Mouse (Mus musculus): ENCODE measurements at regions not wholly inside any gene's neighbourhood (a gene's known extent, or its start where the extent isn't known, plus 50 kb on each side); places are given as distances from the start of the nearest gene placed in this dataset.

GRCm38 (mm10) chr9:27453476-27453875 lies 56.9 kb downstream of the Spata19 start:
- DNase-seq (ENCODE audit: low read depth, low spot score), result no peak
- Histone ChIP-seq H3K27me3 (ENCODE audit: control insufficient read depth, insufficient read depth, low read length, poor library complexity, severe bottlenecking) (no peaks in the 10 kb centered on the region), H3K36me3 (ENCODE audit: control insufficient read depth, insufficient read depth, low read length, poor library complexity, severe bottlenecking) (no peaks in the 10 kb centered on the region)

GRCm38 (mm10) chr9:27453924-27454652 lies 57.5 kb downstream of the Spata19 start:
- Histone ChIP-seq H3K36me3 (ENCODE audit: control insufficient read depth, insufficient read depth, low read length, poor library complexity, severe bottlenecking) (no peaks in the 10 kb centered on the region), H3K27me3 (ENCODE audit: control insufficient read depth, insufficient read depth, low read length, poor library complexity, severe bottlenecking) (no peaks in the 10 kb centered on the region)
- DNase-seq (ENCODE audit: low read depth, low spot score), result no peak

DNA sequence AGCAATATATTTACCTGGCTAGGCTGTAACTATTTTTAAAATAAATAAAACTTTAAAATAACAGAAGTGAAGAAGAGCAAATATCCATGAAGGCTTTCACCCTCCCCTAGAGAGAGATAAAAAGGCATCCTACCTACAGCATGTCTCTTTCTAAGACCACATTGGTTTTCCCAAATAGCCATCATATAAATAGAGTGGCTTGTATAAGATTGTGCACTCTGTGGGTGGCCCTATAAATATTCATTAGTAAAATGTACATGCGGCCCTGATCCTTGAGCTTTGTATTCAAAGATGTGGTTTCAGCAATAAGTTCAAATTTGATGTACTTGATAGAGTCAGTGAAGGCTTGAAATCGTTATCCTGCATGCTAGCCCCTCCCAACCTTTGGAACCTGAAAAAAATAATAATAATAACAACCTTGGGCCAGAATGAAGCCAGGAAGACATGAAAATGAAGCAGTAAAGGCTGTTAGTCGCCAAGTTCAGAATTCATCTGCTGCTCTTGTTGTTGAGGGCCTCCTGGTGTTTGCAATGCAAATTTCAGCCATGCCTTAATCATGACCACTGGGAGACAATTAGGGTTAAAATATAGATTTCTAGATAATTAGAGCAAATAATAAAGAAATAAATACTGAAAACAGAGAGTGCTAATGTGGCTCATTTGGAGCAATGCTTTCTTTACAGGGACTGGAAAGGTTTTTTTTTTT lies 61.9 kb downstream of the Spata19 start:
- no peak for DNase-seq (ENCODE audit: low read depth, low spot score)
- H3K27me3 ChIP-seq (ENCODE audit: control insufficient read depth, insufficient read depth, low read length, poor library complexity, severe bottlenecking), result no peaks in the 10 kb centered on the region
- no peaks in the 10 kb centered on the region for H3K36me3 ChIP-seq (ENCODE audit: control insufficient read depth, insufficient read depth, low read length, poor library complexity, severe bottlenecking)

DNA sequence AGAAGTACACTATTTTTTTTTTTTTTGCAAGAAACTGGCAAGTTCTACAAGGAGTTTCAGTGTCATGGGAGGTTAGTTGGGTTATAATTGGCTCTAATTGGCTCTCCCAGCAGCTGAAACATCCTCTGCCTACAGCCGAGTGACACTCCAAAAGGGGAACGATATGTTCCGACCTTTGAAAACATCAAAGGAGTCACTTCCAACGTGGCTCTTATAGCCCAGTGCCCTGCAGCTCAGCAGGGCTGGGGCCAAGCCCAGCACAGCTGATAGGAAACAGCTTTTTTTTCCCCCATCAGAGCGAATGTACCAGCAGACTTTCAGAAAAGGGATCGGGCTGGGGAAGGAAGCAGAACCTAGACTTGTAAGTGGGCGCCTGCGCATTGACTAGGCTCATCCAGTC lies 64.4 kb downstream of the Spata19 start:
- Histone ChIP-seq H3K36me3 (ENCODE audit: control insufficient read depth, insufficient read depth, low read length, poor library complexity, severe bottlenecking) (no peaks in the 10 kb centered on the region), H3K27me3 (ENCODE audit: control insufficient read depth, insufficient read depth, low read length, poor library complexity, severe bottlenecking) (no peaks in the 10 kb centered on the region)
- no peak for DNase-seq (ENCODE audit: low read depth, low spot score)

DNA sequence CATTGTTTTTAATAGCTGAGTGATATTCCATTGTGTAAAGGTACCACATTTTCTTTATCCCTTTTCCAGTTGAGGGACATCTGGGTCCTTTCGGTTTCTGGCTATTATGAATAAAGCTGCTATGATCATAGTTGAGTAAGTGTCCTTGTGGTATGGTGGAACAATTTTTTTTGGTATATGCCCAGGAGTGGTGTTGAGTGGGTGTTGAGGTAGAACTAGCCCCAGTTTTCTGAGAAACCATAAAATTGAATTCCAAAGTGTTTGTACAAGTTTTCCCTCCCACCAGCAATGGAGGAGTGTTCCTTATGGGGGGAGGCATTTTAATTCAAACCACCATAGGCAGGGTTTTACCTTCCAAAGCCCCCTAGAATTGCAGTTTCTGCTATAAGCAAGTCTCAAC lies 67.4 kb downstream of the Spata19 start:
- no peak for DNase-seq (ENCODE audit: low read depth, low spot score)
- H3K36me3 ChIP-seq (ENCODE audit: control insufficient read depth, insufficient read depth, low read length, poor library complexity, severe bottlenecking), result no peaks in the 10 kb centered on the region

GRCm38 (mm10) chr9:27475468-27475867 lies 78.9 kb downstream of the Spata19 start:
- Histone ChIP-seq H3K36me3 (ENCODE audit: control insufficient read depth, insufficient read depth, low read length, poor library complexity, severe bottlenecking) (no peaks in the 10 kb centered on the region), H3K27me3 (ENCODE audit: control insufficient read depth, insufficient read depth, low read length, poor library complexity, severe bottlenecking) (no peaks in the 10 kb centered on the region)
- DNase-seq (ENCODE audit: low read depth, low spot score), result no peak

More for the DNA sequence above, 67.4 kb downstream of the Spata19 start:
- no peaks in the 10 kb centered on the region for H3K27me3 ChIP-seq (ENCODE audit: control insufficient read depth, insufficient read depth, low read length, poor library complexity, severe bottlenecking)

- Histone ChIP-seq H3K36me3 (ENCODE audit: control insufficient read depth, insufficient read depth, low read length, poor library complexity, severe bottlenecking) (no peaks in the 10 kb centered on the region), H3K27me3 (ENCODE audit: control insufficient read depth, insufficient read depth, low read length, poor library complexity, severe bottlenecking) (no peaks in the 10 kb centered on the region)
- no peak for DNase-seq (ENCODE audit: low read depth, low spot score)
These were observed 80.0 kb downstream of the Spata19 start for GRCm38 (mm10) chr9:27476636-27477035.

GRCm38 (mm10) chr9:27477079-27477687 lies 80.6 kb downstream of the Spata19 start:
- Histone ChIP-seq H3K27me3 (ENCODE audit: control insufficient read depth, insufficient read depth, low read length, poor library complexity, severe bottlenecking) (no peaks in the 10 kb centered on the region), H3K36me3 (ENCODE audit: control insufficient read depth, insufficient read depth, low read length, poor library complexity, severe bottlenecking) (no peaks in the 10 kb centered on the region)
- DNase-seq (ENCODE audit: low read depth, low spot score), result no peak

DNA sequence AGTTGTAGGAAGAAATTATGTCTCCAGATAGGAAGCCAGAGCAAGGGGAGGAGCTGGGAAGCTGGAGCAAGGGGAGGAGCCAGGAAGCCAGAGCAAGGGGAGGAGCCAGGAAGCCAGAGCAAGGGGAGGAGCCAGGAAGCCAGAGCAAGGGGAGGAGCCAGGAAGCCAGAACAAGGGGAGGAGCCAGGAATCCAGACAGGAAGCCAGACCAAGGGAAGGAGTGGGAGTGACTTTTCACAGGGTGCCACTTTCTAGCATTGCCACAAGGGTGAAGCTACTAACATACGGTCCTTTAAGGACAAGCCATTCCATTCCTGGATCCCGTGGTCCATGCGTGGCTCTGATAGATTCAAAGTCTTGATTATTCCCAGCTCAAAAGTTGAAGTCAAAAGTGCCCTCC lies 81.7 kb downstream of the Spata19 start:
- Histone ChIP-seq H3K36me3 (ENCODE audit: control insufficient read depth, insufficient read depth, low read length, poor library complexity, severe bottlenecking) (no peaks in the 10 kb centered on the region), H3K27me3 (ENCODE audit: control insufficient read depth, insufficient read depth, low read length, poor library complexity, severe bottlenecking) (no peaks in the 10 kb centered on the region)
- no peak for DNase-seq (ENCODE audit: low read depth, low spot score)

DNA sequence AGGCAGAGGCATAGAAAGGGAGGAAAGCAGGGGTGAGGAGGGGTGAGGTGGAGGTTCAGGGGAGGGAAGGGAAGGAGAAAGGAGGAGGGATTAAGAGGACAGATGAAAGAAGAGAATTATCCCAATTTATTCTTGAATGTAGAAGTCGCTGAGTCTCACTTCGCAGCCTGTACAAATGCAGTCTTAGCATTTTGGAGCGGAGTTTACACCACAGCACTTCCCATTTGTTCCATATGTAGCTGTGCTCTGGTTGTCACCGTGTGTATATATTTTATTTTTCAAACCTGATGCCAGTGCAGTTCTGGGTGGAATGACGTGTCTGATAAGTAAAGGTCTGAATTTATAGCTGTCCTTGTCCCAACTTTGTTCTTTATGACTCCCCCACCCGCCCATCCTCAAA lies 105.2 kb downstream of the Spata19 start:
- Histone ChIP-seq H3K27me3 (ENCODE audit: control insufficient read depth, insufficient read depth, low read length, poor library complexity, severe bottlenecking) (no peaks in the 10 kb centered on the region), H3K36me3 (ENCODE audit: control insufficient read depth, insufficient read depth, low read length, poor library complexity, severe bottlenecking) (no peaks in the 10 kb centered on the region)
- DNase-seq (ENCODE audit: low read depth, low spot score), result no peak

DNA sequence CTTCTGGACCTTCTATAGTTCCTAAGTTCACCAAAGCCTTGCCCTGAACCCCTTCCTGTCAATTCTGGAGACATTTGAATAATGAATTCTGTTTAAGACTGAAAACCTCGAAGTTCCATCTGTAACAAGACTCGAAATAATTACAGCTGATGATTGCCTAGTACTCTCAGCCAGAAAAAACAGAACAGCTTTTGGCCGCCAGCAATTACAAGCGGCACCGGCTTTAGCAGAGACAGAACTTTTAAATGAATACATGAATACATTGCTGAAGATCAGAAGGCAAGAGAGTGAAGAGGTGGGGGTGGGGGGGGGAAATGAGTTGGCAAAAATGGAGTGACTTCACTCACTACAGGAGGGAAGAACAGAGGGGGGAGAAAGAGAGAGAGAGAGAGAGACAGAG lies 112.6 kb downstream of the Spata19 start:
- no peaks in the 10 kb centered on the region for H3K27me3 ChIP-seq (ENCODE audit: control insufficient read depth, insufficient read depth, low read length, poor library complexity, severe bottlenecking)
- no peaks in the 10 kb centered on the region for H3K36me3 ChIP-seq (ENCODE audit: control insufficient read depth, insufficient read depth, low read length, poor library complexity, severe bottlenecking)
- no peak for DNase-seq (ENCODE audit: low read depth, low spot score)

DNA sequence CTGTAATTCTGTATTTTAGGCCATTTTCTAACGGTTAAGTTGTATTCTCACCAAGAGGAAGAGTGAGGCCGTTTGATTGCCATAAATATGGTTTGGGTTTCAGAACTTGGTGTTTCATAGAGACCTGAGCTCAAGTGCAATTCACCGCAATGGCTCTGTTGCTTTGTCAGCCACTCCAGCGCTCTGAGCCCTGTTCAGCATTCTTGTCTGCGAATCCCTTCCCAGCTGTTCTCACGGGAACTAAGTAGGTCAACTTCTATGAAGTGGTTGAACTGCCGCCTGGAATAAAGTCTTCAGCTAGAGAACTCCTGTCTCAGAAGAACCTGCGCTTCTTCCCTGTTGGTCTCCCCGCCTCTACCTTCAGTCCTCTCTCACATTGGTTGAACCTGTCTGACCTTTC lies 113.1 kb downstream of the Spata19 start:
- Histone ChIP-seq H3K27me3 (ENCODE audit: control insufficient read depth, insufficient read depth, low read length, poor library complexity, severe bottlenecking) (no peaks in the 10 kb centered on the region), H3K36me3 (ENCODE audit: control insufficient read depth, insufficient read depth, low read length, poor library complexity, severe bottlenecking) (no peaks in the 10 kb centered on the region)
- DNase-seq (ENCODE audit: low read depth, low spot score), result no peak

GRCm38 (mm10) chr9:27511161-27511560 lies 114.6 kb downstream of the Spata19 start:
- Histone ChIP-seq H3K27me3 (ENCODE audit: control insufficient read depth, insufficient read depth, low read length, poor library complexity, severe bottlenecking) (no peaks in the 10 kb centered on the region), H3K36me3 (ENCODE audit: control insufficient read depth, insufficient read depth, low read length, poor library complexity, severe bottlenecking) (no peaks in the 10 kb centered on the region)
- DNase-seq (ENCODE audit: low read depth, low spot score), result no peak

- Histone ChIP-seq H3K36me3 (ENCODE audit: control insufficient read depth, insufficient read depth, low read length, poor library complexity, severe bottlenecking) (no peaks in the 10 kb centered on the region), H3K27me3 (ENCODE audit: control insufficient read depth, insufficient read depth, low read length, poor library complexity, severe bottlenecking) (no peaks in the 10 kb centered on the region)
- DNase-seq (ENCODE audit: low read depth, low spot score), result no peak
These were observed 119.0 kb downstream of the Spata19 start for GRCm38 (mm10) chr9:27515427-27516110.

DNA sequence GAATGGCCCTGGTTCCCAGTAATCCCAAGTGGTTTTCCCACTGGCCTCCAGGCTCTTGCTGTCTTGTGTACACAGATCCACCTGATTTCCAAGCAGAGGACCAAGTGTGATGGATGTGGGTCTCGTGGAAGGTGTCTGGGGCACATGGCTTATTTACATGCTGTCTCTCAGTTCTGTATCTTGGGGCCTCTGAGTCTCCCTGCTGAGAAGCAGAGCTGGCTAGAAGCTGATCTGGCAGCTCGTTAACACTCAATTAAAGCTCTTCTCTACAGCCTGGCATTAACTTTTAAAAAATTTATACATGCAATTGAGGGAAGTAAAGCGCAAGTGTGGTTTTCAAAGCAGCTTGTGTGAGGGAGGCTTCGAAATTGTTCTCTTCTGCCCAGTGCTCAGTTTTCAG lies 121.4 kb downstream of the Spata19 start:
- H3K36me3 ChIP-seq (ENCODE audit: control insufficient read depth, insufficient read depth, low read length, poor library complexity, severe bottlenecking), result no peaks in the 10 kb centered on the region
- DNase-seq (ENCODE audit: low read depth, low spot score), result no peak
- no peaks in the 10 kb centered on the region for H3K27me3 ChIP-seq (ENCODE audit: control insufficient read depth, insufficient read depth, low read length, poor library complexity, severe bottlenecking)

Measured in splenic B cell, adult 2 months (primary cell).